Mouse (Mus musculus) limb, embryonic 11.5 days (tissue): ENCODE measurements at regions not wholly inside any gene's neighbourhood (a gene's known extent, or its start where the extent isn't known, plus 50 kb on each side); places are given as distances from the start of the nearest gene placed in this dataset.

Source experiments
- ATAC-seq: fragments of 200-750 bp; cut with Nextera tagmentation; 2 replicates; pipeline ENCODE4 v1.8.0; 2017; ENCODE audit warnings: low read depth; ENCODE audit not compliant: insufficient number of reproducible peaks, low FRiP score, low TSS enrichment
- DNase-seq: peaks from one replicate; pipeline ENCODE4 v3.0.0-alpha.2; 2015; ENCODE audit warnings: low spot score
- H3K27ac ChIP-seq: fragments of 300-500 bp; sonication (generic); replicated peaks from 2 replicates; pipeline ENCODE4 v1.5.1; 2014; ENCODE audit warnings: low read depth, mild to moderate bottlenecking, low read length
- H3K27me3 ChIP-seq: fragments of 300-500 bp; sonication (generic); 2 replicates; pipeline ENCODE4 v1.6.1; 2014; ENCODE audit warnings: mild to moderate bottlenecking, low read length, mixed read lengths; ENCODE audit not compliant: control insufficient read depth, insufficient read depth
- H3K36me3 ChIP-seq: fragments of 300-500 bp; sonication (generic); 2 replicates; pipeline ENCODE4 v1.6.1; 2014; ENCODE audit warnings: mild to moderate bottlenecking, low read length, moderate library complexity, mixed read lengths; ENCODE audit not compliant: control insufficient read depth, insufficient read depth
- H3K4me1 ChIP-seq: fragments of 300-500 bp; sonication (generic); 2 replicates; pipeline ENCODE4 v1.6.1; 2014; ENCODE audit warnings: low read length, mixed read lengths; ENCODE audit not compliant: control insufficient read depth, insufficient read depth
- H3K4me2 ChIP-seq: fragments of 300-500 bp; sonication (generic); 2 replicates; pipeline ENCODE4 v1.6.1; 2014; ENCODE audit warnings: low read depth, mild to moderate bottlenecking, moderate library complexity; ENCODE audit not compliant: severe bottlenecking
- H3K4me3 ChIP-seq: fragments of 300-500 bp; sonication (generic); 2 replicates; pipeline ENCODE4 v1.5.1; 2014; ENCODE audit warnings: low read depth, low read length
- H3K9ac ChIP-seq: fragments of 300-500 bp; sonication (generic); 2 replicates; pipeline ENCODE4 v1.6.1; 2014; ENCODE audit warnings: mild to moderate bottlenecking, low read length
- H3K9me3 ChIP-seq: fragments of 300-500 bp; sonication (generic); 2 replicates; pipeline ENCODE4 v1.6.1; 2016; ENCODE audit warnings: low read length; ENCODE audit not compliant: control insufficient read depth
- WGBS: fragments of 180-500 bp; shearing (Covaris S2); extraction: QIAGEN DNeasy Blood & Tissue Kit; methylation state at CpG from one replicate; pipeline ENCODE4 v1.1.7; 2014; 5-methylcytosine and 5-hydroxymethylcytosine counted together

- no peak overlapping the region for H3K4me3 ChIP-seq
- H3K4me2 ChIP-seq: no peak overlapping the region
- DNase-seq (peak; percentile 23), ATAC-seq (no peak)
- no peak overlapping the region for H3K9ac ChIP-seq
- H3K27ac ChIP-seq: no peak overlapping the region
- WGBS: 43% methylated on average over 3 of the region's 3 CpGs
- H3K4me1 ChIP-seq: peaks cover 12% of the 10 kb centered on the region
- no peaks in the 10 kb centered on the region for H3K36me3 ChIP-seq
- H3K9me3 ChIP-seq: no peaks in the 10 kb centered on the region
- no peaks in the 10 kb centered on the region for H3K27me3 ChIP-seq
Observed at GRCm38 (mm10) chr10:56980821-56981220, 505.4 kb upstream of the Hsf2 start.

DNA sequence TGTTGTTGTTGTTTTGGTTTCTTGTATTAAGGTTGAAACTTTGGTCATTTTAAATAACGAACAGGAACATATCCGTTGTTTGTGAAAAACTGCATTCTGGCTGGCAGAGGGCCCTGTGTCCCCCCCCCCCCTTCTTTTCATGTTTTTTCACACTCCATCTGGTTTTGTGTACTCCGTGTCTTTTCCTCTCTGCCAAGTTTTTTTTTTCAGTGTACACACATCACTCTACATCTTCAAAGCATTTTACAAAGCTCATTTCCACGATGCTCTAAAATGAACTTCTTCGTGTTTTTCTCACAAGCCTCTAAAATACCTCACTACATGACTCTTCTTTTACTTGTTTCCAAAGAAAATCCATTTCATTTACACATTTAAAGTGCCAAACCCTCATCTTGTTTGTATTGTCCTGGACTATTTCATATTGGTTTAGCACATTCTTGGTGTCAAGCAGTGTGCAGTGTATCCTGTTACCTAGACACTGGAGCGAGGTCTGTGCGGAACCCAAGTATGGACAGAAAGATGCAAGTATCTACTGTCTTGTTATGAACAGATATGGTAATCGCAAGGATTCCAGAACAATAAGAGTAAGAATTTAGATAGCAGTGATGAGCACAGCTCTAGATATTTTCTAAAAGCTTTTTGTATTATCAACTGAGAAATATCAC lies 503.5 kb upstream of the Hsf2 start:
- Histone ChIP-seq H3K4me2 (no peak overlapping the region), H3K27ac (no peak overlapping the region), H3K27me3 (no peaks in the 10 kb centered on the region), H3K9ac (no peak overlapping the region), H3K9me3 (no peaks in the 10 kb centered on the region), H3K4me3 (no peak overlapping the region), H3K36me3 (no peaks in the 10 kb centered on the region), H3K4me1 (peaks cover 12% of the 10 kb centered on the region)
- WGBS: 57% methylated on average over 8 of the region's 8 CpGs
- DNase-seq (no peak), ATAC-seq (no peak)

DNA sequence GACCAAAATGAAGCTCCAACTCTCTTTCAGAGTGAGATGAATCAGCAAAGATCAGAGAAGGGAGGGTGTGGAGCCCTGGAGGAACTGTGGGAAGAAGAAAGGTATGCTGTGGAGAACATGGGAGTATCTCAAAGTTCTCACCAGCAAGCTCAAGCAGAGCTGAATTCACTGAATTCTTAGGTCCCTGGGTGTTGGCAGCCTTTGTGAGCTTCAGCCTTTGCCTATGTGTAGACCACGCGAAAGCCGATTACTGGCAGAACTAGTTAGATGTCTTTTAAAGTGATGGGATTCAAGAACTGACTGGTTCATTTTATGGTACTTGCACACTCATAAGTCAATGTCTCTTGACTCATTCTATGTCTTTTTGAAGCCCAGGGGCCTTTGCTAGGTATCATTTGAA lies 491.2 kb upstream of the Hsf2 start:
- Histone ChIP-seq H3K4me3 (no peak overlapping the region), H3K27me3 (no peaks in the 10 kb centered on the region), H3K27ac (no peak overlapping the region), H3K36me3 (no peaks in the 10 kb centered on the region), H3K4me2 (no peak overlapping the region), H3K9me3 (no peaks in the 10 kb centered on the region), H3K9ac (no peak overlapping the region), H3K4me1 (no peaks in the 10 kb centered on the region)
- WGBS: 86% methylated on average over 3 of the region's 3 CpGs
- no peak for ATAC-seq
- no peak for DNase-seq

DNA sequence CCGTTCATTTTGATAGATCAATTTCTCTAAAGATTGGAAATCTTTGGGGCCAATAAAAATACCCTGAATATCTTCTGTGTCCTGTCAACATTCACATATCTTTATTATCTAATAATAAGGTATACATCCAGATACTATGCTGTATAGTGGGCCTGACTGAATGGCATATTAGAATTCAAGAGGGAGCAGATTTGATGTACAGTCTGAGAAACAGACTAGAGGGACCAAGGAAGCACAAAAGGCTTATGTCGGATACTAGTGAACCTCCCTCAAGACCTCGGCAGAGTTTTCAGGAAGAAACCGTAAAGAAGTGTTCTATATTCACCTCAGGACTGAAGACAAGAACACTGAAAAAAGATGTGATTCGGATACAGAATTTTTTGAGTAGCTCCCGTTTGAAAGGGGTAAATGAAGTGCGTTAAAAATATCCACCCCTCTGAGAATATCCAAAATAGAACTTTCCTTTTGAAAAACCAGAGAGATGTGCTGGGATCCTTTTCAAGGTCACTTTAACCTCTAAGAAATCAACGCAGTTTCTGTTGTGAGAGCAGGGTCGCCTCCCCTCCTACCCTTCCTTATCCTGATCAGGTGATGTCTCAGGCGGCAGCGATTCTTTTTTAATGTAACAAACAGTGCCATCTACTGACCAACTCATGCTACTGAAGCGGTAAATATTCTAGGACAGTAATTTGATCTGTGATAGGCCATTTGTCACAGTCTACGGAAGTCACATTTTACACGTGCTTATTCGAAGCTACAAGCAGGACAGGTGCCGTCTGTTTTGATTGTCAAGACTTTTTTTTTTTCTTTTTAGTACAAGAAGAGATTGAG lies 485.1 kb upstream of the Hsf2 start:
- Histone ChIP-seq H3K27me3 (no peaks in the 10 kb centered on the region), H3K36me3 (no peaks in the 10 kb centered on the region), H3K9me3 (no peaks in the 10 kb centered on the region), H3K9ac (no peak overlapping the region), H3K27ac (no peak overlapping the region), H3K4me2 (no peak overlapping the region), H3K4me1 (no peaks in the 10 kb centered on the region), H3K4me3 (no peak overlapping the region)
- DNase-seq (peak; percentile 58), ATAC-seq (peak; percentile 62)
- 28% methylated on average over 16 of the region's 16 CpGs for WGBS

DNA sequence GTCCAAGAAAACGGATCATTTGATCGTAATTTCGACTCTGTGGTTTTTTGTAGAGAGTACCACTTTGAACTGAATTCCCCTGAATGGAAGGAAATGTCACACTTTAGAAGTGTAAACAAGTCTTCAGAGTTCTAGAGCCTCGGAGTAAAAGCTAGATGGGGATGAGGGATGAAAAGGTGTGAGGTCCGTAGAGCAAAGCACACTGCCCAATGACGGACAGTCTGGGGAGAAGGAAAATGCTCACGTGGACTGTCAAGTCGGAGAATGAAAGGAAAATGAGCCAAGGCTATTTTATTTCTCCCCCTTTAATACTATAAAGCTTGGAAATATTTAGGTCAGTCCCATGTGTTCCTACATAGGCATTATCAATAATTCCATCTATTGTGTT lies 484.5 kb upstream of the Hsf2 start:
- Histone ChIP-seq H3K36me3 (no peaks in the 10 kb centered on the region), H3K9me3 (no peaks in the 10 kb centered on the region), H3K9ac (no peak overlapping the region), H3K27ac (no peak overlapping the region), H3K4me3 (no peak overlapping the region), H3K4me1 (no peaks in the 10 kb centered on the region), H3K27me3 (no peaks in the 10 kb centered on the region), H3K4me2 (no peak overlapping the region)
- ATAC-seq (no peak), DNase-seq (no peak)
- WGBS: 57% methylated on average over 8 of the region's 8 CpGs

DNA sequence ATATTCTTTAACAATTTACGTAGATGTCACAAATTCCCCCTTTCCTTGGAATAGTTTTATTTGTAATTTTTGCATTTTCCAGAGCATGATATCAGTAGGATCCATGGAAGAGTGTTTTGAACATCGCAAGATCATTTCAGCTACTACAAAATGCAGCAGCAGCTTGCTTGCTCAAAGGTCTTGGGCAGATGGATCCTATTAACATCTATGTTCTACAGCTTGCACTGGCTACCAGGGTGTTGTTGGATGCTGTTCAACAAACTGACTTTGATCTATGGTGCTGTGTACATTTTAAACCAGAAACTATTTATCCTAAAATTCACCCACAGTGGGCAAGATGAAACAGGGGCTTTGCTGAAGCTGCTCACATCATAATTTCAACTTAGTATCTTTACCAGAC lies 448.5 kb upstream of the Hsf2 start:
- 69% methylated on average over 2 of the region's 2 CpGs for WGBS
- Histone ChIP-seq H3K9ac (no peak overlapping the region), H3K4me1 (peaks cover 8% of the 10 kb centered on the region), H3K36me3 (no peaks in the 10 kb centered on the region), H3K27me3 (no peaks in the 10 kb centered on the region), H3K9me3 (no peaks in the 10 kb centered on the region), H3K27ac (no peak overlapping the region), H3K4me2 (no peak overlapping the region), H3K4me3 (no peak overlapping the region)
- no peak for DNase-seq
- no peak for ATAC-seq

DNA sequence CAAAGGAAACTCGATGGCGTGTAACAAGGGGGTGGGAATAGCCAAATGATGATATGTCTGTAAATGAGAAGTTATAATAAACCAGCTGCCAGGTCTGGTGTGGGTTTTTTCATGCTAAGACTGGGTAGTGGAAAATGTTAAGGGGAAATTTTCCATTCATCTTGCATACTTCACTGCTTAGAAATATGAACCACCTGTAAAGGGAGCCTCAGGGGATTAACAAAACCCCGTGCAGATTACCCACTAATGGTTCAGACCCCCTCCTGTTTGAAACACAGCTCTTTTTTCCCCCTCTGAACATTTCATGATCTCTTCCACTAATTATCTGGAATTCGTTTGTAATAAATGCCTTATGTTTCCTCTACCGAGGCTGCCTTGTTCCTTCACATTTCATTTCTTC lies 446.0 kb upstream of the Hsf2 start:
- Histone ChIP-seq H3K4me3 (no peak overlapping the region), H3K4me2 (no peak overlapping the region), H3K27ac (peak overlapping the region; percentile 9; the same call in 1 of the 2 replicates), H3K36me3 (no peaks in the 10 kb centered on the region), H3K27me3 (no peaks in the 10 kb centered on the region), H3K9ac (no peak overlapping the region), H3K4me1 (peaks cover 8% of the 10 kb centered on the region), H3K9me3 (no peaks in the 10 kb centered on the region)
- 21% methylated on average over 5 of the region's 5 CpGs for WGBS
- peak; percentile 32 for DNase-seq
- peak; percentile 73 for ATAC-seq

- Histone ChIP-seq H3K27ac (no peak overlapping the region), H3K9me3 (no peaks in the 10 kb centered on the region), H3K4me1 (peaks cover 2% of the 10 kb centered on the region), H3K4me3 (no peak overlapping the region), H3K9ac (no peak overlapping the region), H3K36me3 (no peaks in the 10 kb centered on the region), H3K27me3 (no peaks in the 10 kb centered on the region), H3K4me2 (no peak overlapping the region)
- ATAC-seq (no peak), DNase-seq (no peak)
- 75% methylated on average over 2 of the region's 2 CpGs for WGBS
Observed at GRCm38 (mm10) chr10:57046021-57046420, 440.2 kb upstream of the Hsf2 start.
